Mouse (Mus musculus): Measurements from ENCODE around the gene Myh11.

The Myh11 gene

GRCm38 (mm10) chr16:14272374-14272965, 18.7 kb downstream of the Myh11 start:
- in situ Hi-C loops (cut with MboI; ENCODE audit: low sequenced_read_pairs): no loop called here

DNA sequence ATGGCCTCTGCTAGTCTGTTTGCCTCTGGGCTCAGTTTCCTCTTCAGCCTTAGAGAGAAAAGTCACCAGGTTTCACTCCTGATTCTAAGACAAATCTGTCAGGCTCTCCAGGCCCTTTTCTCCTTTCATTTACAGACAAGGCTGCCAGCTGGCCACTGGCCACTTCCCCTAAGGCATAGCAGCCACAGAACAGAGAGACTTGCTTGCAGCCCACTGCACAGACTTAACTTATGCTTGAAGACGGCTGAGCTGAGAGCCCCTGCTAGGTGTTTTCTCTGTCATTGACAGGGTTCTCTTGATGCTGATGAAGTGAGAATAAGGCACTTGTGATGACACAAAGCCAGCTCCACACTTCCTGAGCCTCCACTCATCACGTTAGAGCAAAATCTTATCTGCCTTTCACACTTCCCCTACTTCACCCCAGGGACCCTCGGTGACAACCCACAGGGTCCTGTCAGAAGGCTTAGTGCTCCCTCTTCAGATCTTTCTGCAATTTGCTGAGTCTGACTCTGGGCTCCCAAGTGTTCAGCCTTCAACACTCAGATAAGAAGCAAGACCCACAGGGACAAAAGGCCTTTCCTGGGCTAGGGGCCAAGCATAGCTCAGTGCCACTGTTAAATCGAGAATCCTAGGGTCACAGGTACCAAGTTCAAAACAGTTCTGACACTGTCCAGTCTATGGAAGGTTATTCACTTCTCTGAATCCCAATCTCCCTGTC, 25.8 kb downstream of the Myh11 start:
- in situ Hi-C loops (cut with MboI; ENCODE audit: low sequenced_read_pairs): no loop called here

GRCm38 (mm10) chr16:14264504-14264903, 26.7 kb downstream of the Myh11 start:
- in situ Hi-C loops (cut with MboI; ENCODE audit: low sequenced_read_pairs): no loop called here

DNA sequence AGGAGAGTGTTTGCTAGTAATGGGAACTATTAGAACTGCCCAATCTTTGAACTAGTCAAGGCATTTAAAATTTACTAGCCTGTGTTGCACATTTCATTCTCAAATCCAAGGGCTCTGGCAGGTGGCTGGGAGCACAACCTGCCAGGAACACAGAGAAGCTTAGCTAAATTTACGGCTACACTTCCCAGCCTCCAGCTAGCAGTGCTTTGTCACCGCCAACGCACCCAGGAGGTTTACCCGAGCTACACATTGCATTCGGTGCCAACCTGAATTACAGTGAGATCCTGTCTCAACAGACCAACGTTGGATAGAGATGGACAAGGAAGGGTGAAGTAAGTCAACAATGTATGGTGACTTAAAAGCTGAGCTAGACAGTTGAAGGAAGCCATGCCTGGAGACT, 27.9 kb downstream of the Myh11 start:
- in situ Hi-C loops (cut with MboI; ENCODE audit: low sequenced_read_pairs): no loop called here

DNA sequence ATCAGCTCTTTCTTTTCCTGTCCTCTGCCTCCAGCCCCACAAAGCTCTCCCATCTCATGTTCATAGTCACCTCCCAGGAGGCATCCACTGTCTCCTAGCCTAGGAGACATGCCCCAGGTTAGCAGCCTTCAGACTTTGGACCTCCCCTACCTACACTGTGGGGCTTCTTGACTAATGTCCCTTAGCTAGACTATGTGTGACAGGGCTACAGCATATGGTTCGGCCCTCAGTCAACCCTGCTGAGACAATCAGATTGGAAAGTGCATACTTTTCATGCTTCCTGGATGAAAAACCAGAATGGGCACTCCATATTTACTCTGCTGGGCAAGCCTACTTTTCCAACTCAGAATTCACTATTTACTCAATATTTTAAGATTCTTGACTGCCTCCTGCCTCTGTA, 28.8 kb downstream of the Myh11 start:
- in situ Hi-C loops (cut with MboI; ENCODE audit: low sequenced_read_pairs): no loop called here

- in situ Hi-C loops (cut with MboI; ENCODE audit: low sequenced_read_pairs): no loop called here
Observed at GRCm38 (mm10) chr16:14258856-14259255, 32.3 kb downstream of the Myh11 start.

GRCm38 (mm10) chr16:14253586-14253985, 37.6 kb downstream of the Myh11 start:
- in situ Hi-C loops (cut with MboI; ENCODE audit: low sequenced_read_pairs): no loop called here

DNA sequence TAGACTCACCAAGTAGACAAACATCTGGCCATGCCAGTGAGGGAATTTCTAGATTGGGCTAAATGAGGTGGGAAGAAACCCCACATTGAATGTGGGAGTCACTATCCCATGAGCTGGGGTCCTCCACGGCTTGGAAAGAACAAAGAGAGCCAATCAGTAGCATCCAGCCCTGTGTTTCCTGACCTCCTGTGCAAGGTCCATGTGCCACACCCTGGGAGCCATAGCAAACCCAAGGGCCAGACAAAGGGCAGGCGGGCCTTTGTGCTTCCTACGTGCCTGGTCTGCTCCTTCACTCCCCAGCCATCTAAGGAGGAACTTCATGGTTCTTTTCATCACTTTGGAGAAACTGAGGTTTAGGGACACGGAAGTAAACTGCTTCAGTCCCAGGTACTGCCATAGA, 38.3 kb downstream of the Myh11 start:
- in situ Hi-C loops (cut with MboI; ENCODE audit: low sequenced_read_pairs): no loop called here

DNA sequence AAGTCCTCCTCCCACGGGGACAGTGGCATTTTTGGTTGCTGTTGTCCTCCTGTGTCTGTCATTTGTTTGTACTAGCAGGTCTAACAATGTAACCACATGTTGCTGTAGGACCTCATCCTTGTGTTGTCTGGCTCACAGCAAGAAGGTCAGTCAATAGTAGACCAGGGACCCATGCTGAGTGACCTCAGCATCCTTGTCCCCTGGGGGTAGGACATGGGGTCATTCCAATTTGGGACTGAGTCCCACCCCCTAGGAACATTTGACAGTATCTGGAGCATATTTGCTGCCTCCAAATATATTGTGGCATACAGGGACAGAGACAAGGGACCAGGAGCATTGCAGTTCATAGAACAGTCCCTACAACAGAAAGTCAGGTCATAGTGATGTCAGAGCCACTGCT, 41.3 kb downstream of the Myh11 start:
- in situ Hi-C loops (cut with MboI; ENCODE audit: low sequenced_read_pairs): no loop called here

DNA sequence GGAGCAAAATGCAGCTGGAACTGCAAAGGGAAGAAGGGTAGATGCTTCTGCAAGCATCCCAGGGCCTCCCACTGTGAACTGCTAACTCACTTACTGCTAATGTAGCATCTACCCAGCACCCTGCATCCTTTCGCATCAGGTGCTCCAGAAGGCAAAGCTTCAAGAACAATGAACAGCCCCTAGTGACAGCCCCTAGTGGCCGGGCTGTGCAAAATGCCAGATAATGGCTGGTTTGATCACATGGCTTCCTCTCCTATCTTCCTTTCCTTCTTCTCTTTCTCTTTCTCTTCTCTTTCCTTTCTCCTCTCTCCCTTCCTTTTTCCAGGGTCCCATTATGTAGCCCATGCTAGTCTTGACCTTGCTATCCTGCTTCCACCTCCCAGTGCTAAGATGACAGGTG, 48.6 kb downstream of the Myh11 start:
- in situ Hi-C loops (cut with MboI; ENCODE audit: low sequenced_read_pairs): no loop called here

DNA sequence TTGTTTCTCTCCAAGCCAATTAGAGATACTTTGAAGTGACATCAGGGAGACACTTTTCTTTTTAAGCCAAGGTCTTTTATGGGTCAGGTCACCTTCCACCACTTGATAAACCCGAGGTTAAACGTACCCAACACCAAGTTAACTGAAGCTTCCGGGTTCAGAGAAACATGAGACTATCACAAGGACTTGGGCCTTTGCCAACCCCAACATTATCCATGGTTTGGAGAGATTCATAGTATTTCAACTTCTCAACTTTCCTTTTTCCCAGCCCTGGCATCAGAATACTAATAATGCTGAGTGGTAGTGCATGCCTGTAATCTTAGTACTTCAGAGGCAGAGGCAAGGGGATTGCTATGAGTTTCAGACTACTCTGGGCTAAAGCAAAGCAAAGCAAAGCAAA, 49.1 kb downstream of the Myh11 start:
- in situ Hi-C loops (cut with MboI; ENCODE audit: low sequenced_read_pairs): no loop called here

GRCm38 (mm10) chr16:14237100-14237723, 54.0 kb downstream of the Myh11 start:
- in situ Hi-C loops (cut with MboI; ENCODE audit: low sequenced_read_pairs): no loop called here

- in situ Hi-C loops (cut with MboI; ENCODE audit: low sequenced_read_pairs): no loop called here
Observed at GRCm38 (mm10) chr16:14215156-14215555, 76.0 kb downstream of the Myh11 start.

- in situ Hi-C loops (cut with MboI; ENCODE audit: low sequenced_read_pairs): no loop called here
Observed at GRCm38 (mm10) chr16:14198798-14199197, 92.4 kb downstream of the Myh11 start.

- in situ Hi-C loops (cut with MboI; ENCODE audit: low sequenced_read_pairs): no loop called here
Observed at GRCm38 (mm10) chr16:14195427-14195826, 95.7 kb downstream of the Myh11 start.

- in situ Hi-C loops (cut with MboI; ENCODE audit: low sequenced_read_pairs): no loop called here
Observed at GRCm38 (mm10) chr16:14194164-14194950, 96.8 kb downstream of the Myh11 start.

DNA sequence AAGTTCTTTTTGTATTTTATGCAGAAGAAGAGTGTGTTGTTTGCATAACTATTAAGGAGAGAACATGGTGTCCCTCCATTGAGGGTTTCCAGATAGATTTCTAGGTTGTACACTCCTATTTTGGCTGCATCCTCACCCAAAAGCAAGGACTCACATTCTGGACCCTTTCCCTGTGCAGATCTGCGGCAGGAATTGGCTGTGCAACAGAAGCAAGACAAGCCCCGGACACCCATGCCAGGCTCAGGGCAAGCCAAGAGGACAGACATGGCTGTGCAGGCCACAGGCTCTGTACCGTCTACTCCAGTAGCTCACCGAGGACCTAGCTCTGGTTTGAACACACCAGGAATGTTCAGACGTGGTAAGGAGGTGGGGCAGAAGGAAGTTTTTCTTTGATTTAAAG, 105.7 kb downstream of the Myh11 start:
- in situ Hi-C loops (cut with MboI; ENCODE audit: low sequenced_read_pairs): no loop called here

DNA sequence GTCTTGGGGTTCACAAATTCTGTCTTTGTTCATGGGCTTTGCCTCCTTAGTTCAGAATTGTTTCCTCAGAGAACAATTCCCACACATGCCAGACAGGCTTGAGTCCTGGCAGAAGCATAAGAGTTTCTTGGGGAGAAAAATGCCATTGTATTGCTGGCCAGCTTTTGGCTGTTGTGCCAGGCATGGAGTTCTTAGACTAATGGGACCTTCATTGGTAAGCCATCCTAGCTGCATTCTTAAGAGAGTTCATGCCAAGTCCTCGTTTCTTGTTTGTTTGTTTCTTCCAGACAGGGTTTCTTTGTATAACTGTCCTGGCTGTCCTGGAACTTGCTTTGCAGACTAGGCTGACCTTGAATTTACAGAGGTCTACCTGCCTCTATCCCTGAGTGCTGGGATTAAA, 107.3 kb downstream of the Myh11 start:
- in situ Hi-C loops (cut with MboI; ENCODE audit: low sequenced_read_pairs): no loop called here

GRCm38 (mm10) chr16:14182360-14182759, 108.8 kb downstream of the Myh11 start:
- in situ Hi-C loops (cut with MboI; ENCODE audit: low sequenced_read_pairs): no loop called here

DNA sequence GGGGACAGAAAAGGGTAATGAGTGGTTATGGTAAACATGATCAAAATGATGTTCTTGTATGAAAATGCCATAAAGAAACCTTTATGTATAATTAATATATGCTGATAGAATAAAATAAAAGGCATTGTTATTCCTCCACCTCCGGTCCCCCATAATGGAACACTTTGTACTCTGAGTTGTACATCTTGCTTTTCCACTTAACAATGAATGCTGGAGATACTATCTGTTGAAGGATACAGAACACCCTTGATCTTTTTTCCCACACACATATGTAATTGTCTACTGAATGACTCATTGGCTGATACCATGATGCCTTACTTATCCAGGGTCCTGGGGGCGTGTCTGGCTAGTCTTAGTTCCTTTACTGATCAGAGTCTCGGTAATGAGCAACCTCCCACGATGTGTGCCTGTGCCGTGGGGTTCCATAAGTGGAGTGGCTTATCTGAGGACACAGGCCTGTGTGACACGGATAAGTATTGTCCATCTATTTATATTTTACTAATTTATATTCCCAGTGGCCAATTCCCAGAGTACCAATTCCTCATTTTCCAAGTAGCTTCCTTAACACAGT, 110.9 kb downstream of the Myh11 start:
- in situ Hi-C loops (cut with MboI; ENCODE audit: low sequenced_read_pairs): no loop called here

GRCm38 (mm10) chr16:14178041-14178440, 113.1 kb downstream of the Myh11 start:
- in situ Hi-C loops (cut with MboI; ENCODE audit: low sequenced_read_pairs): no loop called here

Data from CH12F3 (cell line).